In genomic region chr7:144239571-144240370, GRCm38 (mm10) we compare ENCODE assay signal across 9 mouse cellular contexts.
A peak's percentile ranks its signal among the peaks of the same experiment; 100 is the strongest.
DNase-seq lines count a peak whose midpoint lies in the region; ATAC-seq and TF ChIP-seq lines count a peak whose summit lies in the region.
"Had no signal": no experiment of that assay in that cellular context is flagged by ENCODE, and none has a peak within 500 bp of the region (broad histone marks: within the 10 kb centered on the region; RNA-seq: fewer than 3 reads in every experiment).

No protein-coding gene starts in this region.

- peaks cover 5% of the 10 kb centered on the region; the same call in 1 of the 2 replicates for H3K4me1 ChIP-seq in embryonic facial prominence, embryonic 11.5 days (ENCODE audit: control insufficient read depth, insufficient read depth, low read length)
- peaks cover 53% of the 10 kb centered on the region for H3K4me1 ChIP-seq in hindbrain, embryonic 15.5 days (replicated peaks)
- H3K4me1 ChIP-seq in midbrain, postnatal 0 days (ENCODE audit: insufficient read depth, low read length) = peaks cover 31% of the 10 kb centered on the region
- H3K4me1 ChIP-seq in lung, postnatal 0 days (ENCODE audit: insufficient read depth, low read depth, low read length) = no peaks in the 10 kb centered on the region
- H3K4me1 ChIP-seq in limb, embryonic 10.5 days = peaks cover 26% of the 10 kb centered on the region

- no peaks in the 10 kb centered on the region for H3K27me3 ChIP-seq in embryonic facial prominence, embryonic 11.5 days (ENCODE audit: control insufficient read depth, insufficient read depth, low read length)
- H3K27me3 ChIP-seq in hindbrain, embryonic 15.5 days = no peaks in the 10 kb centered on the region
- H3K27me3 ChIP-seq in midbrain, postnatal 0 days (ENCODE audit: insufficient read depth, low read length) = no peaks in the 10 kb centered on the region
- H3K27me3 ChIP-seq in lung, postnatal 0 days (replicated peaks; ENCODE audit: insufficient read depth, low read length) = no peaks in the 10 kb centered on the region
- 0 out of 2 replicates have a peak, but pooled peaks cover 8% of the 10 kb centered on the region for H3K27me3 ChIP-seq in limb, embryonic 10.5 days (ENCODE audit: low read depth, poor library complexity, severe bottlenecking)

- no peaks in the 10 kb centered on the region for H3K36me3 ChIP-seq in embryonic facial prominence, embryonic 11.5 days (replicated peaks; ENCODE audit: control insufficient read depth, insufficient read depth, low read depth, low read length)
- no peaks in the 10 kb centered on the region for H3K36me3 ChIP-seq in hindbrain, embryonic 15.5 days
- H3K36me3 ChIP-seq in midbrain, postnatal 0 days (ENCODE audit: insufficient read depth, low read length) = no peaks in the 10 kb centered on the region
- H3K36me3 ChIP-seq in lung, postnatal 0 days (ENCODE audit: insufficient read depth, low read length) = no peaks in the 10 kb centered on the region
- no peaks in the 10 kb centered on the region for H3K36me3 ChIP-seq in limb, embryonic 10.5 days
- H3K36me3 ChIP-seq: limb, embryonic 13.5 days had no signal

- H3K9me3 ChIP-seq in embryonic facial prominence, embryonic 11.5 days (replicated peaks; ENCODE audit: control insufficient read depth, low read length) = no peaks in the 10 kb centered on the region
- no peaks in the 10 kb centered on the region for H3K9me3 ChIP-seq in hindbrain, embryonic 15.5 days
- H3K9me3 ChIP-seq in midbrain, postnatal 0 days (ENCODE audit: low read length) = no peaks in the 10 kb centered on the region
- H3K9me3 ChIP-seq in lung, postnatal 0 days (ENCODE audit: low read length) = no peaks in the 10 kb centered on the region
- H3K9me3 ChIP-seq in limb, embryonic 10.5 days (replicated peaks) = no peaks in the 10 kb centered on the region
- H3K9me3 ChIP-seq: limb, embryonic 13.5 days had no signal

- H3K9ac ChIP-seq in embryonic facial prominence, embryonic 11.5 days (replicated peaks; ENCODE audit: low read length) = peak overlapping the region; percentile 39
- peak overlapping the region; percentile 42; the same call in 1 of the 2 replicates for H3K9ac ChIP-seq in hindbrain, embryonic 15.5 days
- H3K9ac ChIP-seq in midbrain, postnatal 0 days (replicated peaks; ENCODE audit: low read length, poor library complexity, severe bottlenecking) = peak overlapping the region; percentile 42; the same call in 1 of the 2 replicates
- H3K9ac ChIP-seq in lung, postnatal 0 days (replicated peaks; ENCODE audit: low read depth) = no peak overlapping the region
- H3K9ac ChIP-seq: limb, embryonic 13.5 days had no signal

- DNase-seq in adrenal gland, postnatal 10 days = peak; percentile 8
- no peak for DNase-seq in adrenal gland, adult 8-10 months
- no peak for DNase-seq in embryonic facial prominence, embryonic 11.5 days (ENCODE audit: low spot score)
- DNase-seq in midbrain, postnatal 0 days (ENCODE audit: low spot score) = no peak
- DNase-seq in natural killer cell, adult 2 months (ENCODE audit: low spot score in 2 of 2) = no peak
- no peak for DNase-seq in lung, postnatal 0 days (ENCODE audit: low spot score)
- no peak for DNase-seq in limb, embryonic 10.5 days (ENCODE audit: low spot score)

- no peak overlapping the region for H3K4me3 ChIP-seq in embryonic facial prominence, embryonic 11.5 days (ENCODE audit: low read depth, low read length)
- H3K4me3 ChIP-seq in hindbrain, embryonic 15.5 days = peak overlapping the region; percentile 35
- peak overlapping the region; percentile 31; the same call in 1 of the 2 replicates for H3K4me3 ChIP-seq in midbrain, postnatal 0 days (ENCODE audit: low read depth, low read length)
- no peak overlapping the region for H3K4me3 ChIP-seq in lung, postnatal 0 days (ENCODE audit: low read depth, low read length)
- H3K4me3 ChIP-seq in limb, embryonic 10.5 days = no peak overlapping the region
- H3K4me3 ChIP-seq: limb, embryonic 13.5 days had no signal

- 43% methylated on average over 6 of the region's 6 CpGs for WGBS in embryonic facial prominence, embryonic 11.5 days
- 34% methylated on average over 6 of the region's 6 CpGs for WGBS in hindbrain, embryonic 15.5 days
- 27% methylated on average over 6 of the region's 6 CpGs for WGBS in midbrain, postnatal 0 days
- 30% methylated on average over 6 of the region's 6 CpGs for WGBS in lung, postnatal 0 days
- 39% methylated on average over 6 of the region's 6 CpGs for WGBS in limb, embryonic 10.5 days

- TF ChIP-seq EP300 in lung, postnatal 0 days (IDR thresholded peaks at IDR 0.05) = no peak

- peak overlapping the region; percentile 13 for H3K4me2 ChIP-seq in embryonic facial prominence, embryonic 11.5 days (ENCODE audit: low read depth, low read length)
- peak overlapping the region; percentile 55 for H3K4me2 ChIP-seq in hindbrain, embryonic 15.5 days
- peak overlapping the region; percentile 56 for H3K4me2 ChIP-seq in midbrain, postnatal 0 days (ENCODE audit: low read depth, low read length, poor library complexity, severe bottlenecking)
- H3K4me2 ChIP-seq in lung, postnatal 0 days (replicated peaks; ENCODE audit: low read depth, low read length) = no peak overlapping the region

- ATAC-seq in embryonic facial prominence, embryonic 11.5 days (replicated peaks; ENCODE audit: insufficient number of reproducible peaks, low FRiP score, low TSS enrichment, low read depth) = no peak; the same call in 1 of the 2 replicates
- no peak; the same call in 1 of the 2 replicates for ATAC-seq in hindbrain, embryonic 15.5 days (ENCODE audit: low FRiP score, low read depth)
- ATAC-seq in midbrain, postnatal 0 days (ENCODE audit: low FRiP score) = no peak
- no peak for ATAC-seq in lung, postnatal 0 days

- no peak overlapping the region for H3K27ac ChIP-seq in embryonic facial prominence, embryonic 11.5 days (replicated peaks; ENCODE audit: low read depth, low read length)
- peak overlapping the region; percentile 77 for H3K27ac ChIP-seq in hindbrain, embryonic 15.5 days (replicated peaks)
- peak overlapping the region; percentile 68; the same call in 1 of the 2 replicates for H3K27ac ChIP-seq in midbrain, postnatal 0 days (ENCODE audit: low read depth, low read length)
- H3K27ac ChIP-seq in lung, postnatal 0 days (ENCODE audit: low read length) = no peak overlapping the region
- no peak overlapping the region for H3K27ac ChIP-seq in limb, embryonic 10.5 days
- H3K27ac ChIP-seq: limb, embryonic 13.5 days had no signal

- TF ChIP-seq CTCF in midbrain, postnatal 0 days (IDR thresholded peaks at IDR 0.05) = 0 out of 2 replicates have a peak, but pooled peaks have one; percentile 17
- TF ChIP-seq CTCF in lung, postnatal 0 days (IDR thresholded peaks at IDR 0.05) = no peak

Comparison
In these comparisons a context has a peak if more than half of its experiments do, and no peak if none do; other contexts are left out.
1. H3K27ac ChIP-seq: peak in hindbrain, embryonic 15.5 days (single experiment) and midbrain, postnatal 0 days (single experiment); none in embryonic facial prominence, embryonic 11.5 days (single experiment), lung, postnatal 0 days (single experiment) and limb, embryonic 10.5 days (single experiment).
2. H3K4me3 ChIP-seq: peak in hindbrain, embryonic 15.5 days (single experiment) and midbrain, postnatal 0 days (single experiment); none in embryonic facial prominence, embryonic 11.5 days (single experiment), lung, postnatal 0 days (single experiment) and limb, embryonic 10.5 days (single experiment).